Mouse (Mus musculus) embryonic facial prominence, embryonic 13.5 days (tissue): ENCODE data around the gene Bbs5. TPM values are rescaled to one million over a fixed set of nuclear protein-coding genes. Genes with fewer than 3 reads are reported as not detected.

Experiments
- ATAC-seq: fragments of 200-750 bp; cut with Nextera tagmentation; 2 replicates; pipeline ENCODE4 v1.8.0; 2017; ENCODE audit warnings: low read depth; ENCODE audit not compliant: insufficient number of reproducible peaks, insufficient read depth, low FRiP score, low TSS enrichment
- H3K27ac ChIP-seq: fragments of 300-500 bp; sonication (generic); 2 replicates; pipeline ENCODE4 v1.5.1; 2015; ENCODE audit warnings: moderate library complexity, mild to moderate bottlenecking, inconsistent platforms
- H3K27me3 ChIP-seq: fragments of 300-500 bp; sonication (generic); 2 replicates; pipeline ENCODE4 v1.6.1; 2015; ENCODE audit warnings: mild to moderate bottlenecking, inconsistent platforms
- H3K36me3 ChIP-seq: fragments of 300-500 bp; sonication (generic); 2 replicates; pipeline ENCODE4 v1.6.1; 2015; ENCODE audit warnings: mild to moderate bottlenecking, inconsistent platforms
- H3K4me1 ChIP-seq: fragments of 300-500 bp; sonication (generic); 2 replicates; pipeline ENCODE4 v1.6.1; 2015; ENCODE audit warnings: inconsistent platforms
- H3K4me2 ChIP-seq: fragments of 300-500 bp; sonication (generic); 2 replicates; pipeline ENCODE4 v1.6.1; 2015; ENCODE audit warnings: moderate library complexity, mild to moderate bottlenecking, inconsistent platforms
- H3K4me3 ChIP-seq: fragments of 300-500 bp; sonication (generic); 2 replicates; pipeline ENCODE4 v1.5.1; 2015; ENCODE audit warnings: mild to moderate bottlenecking, inconsistent platforms
- H3K9ac ChIP-seq: fragments of 300-500 bp; sonication (generic); 2 replicates; pipeline ENCODE4 v1.6.1; 2015; ENCODE audit warnings: mild to moderate bottlenecking, inconsistent platforms
- H3K9me3 ChIP-seq: fragments of 300-500 bp; sonication (generic); 2 replicates; pipeline ENCODE4 v1.6.1; 2016; ENCODE audit warnings: inconsistent platforms
- WGBS: fragments of 180-500 bp; shearing (Covaris S2); methylation state at CpG from one replicate; pipeline ENCODE4 v1.1.7; 2015; ENCODE audit warnings: mixed read lengths; 5-methylcytosine and 5-hydroxymethylcytosine counted together
- polyA plus RNA-seq: library from polyadenylated mRNA; unstranded; fragments of >200 nt; fragmentation: Nextera tagmentation; extraction: Ambion mirVana; gene quantifications from 2 replicates; pipeline ENCODE4 v1.2.1, GENCODE M21; 2015

Bbs5 gene
- polyA plus RNA-seq, 1 experiment from 2014 or later, result 23.9 TPM

DNA sequence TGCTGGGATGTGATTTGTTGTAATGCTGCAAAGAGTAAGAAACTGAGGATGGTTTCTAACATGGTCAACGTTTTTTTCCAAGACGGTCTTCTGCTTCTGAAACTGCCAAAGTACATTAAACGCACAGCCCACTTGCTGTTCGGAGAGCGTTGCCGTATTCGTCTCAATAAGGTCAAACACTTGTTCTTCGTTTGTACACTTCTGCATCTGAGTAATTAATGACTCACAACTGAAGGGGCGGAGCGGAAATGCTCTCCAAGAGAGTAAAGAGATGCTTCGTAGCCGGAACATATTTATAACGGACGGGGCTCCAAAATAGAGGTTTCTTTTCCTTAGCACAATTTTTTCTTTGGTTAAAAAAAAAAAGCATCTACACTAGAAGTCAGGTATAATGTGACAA, 65.2 kb downstream of the Bbs5 start:
- Histone ChIP-seq H3K4me2 (peak overlapping the region; percentile 77), H3K36me3 (peaks cover 3% of the 10 kb centered on the region; the same call in 1 of the 2 replicates), H3K4me1 (0 out of 2 replicates have a peak, but pooled peaks cover 3% of the 10 kb centered on the region), H3K9ac (no peak overlapping the region), H3K9me3 (no peaks in the 10 kb centered on the region), H3K27ac (no peak overlapping the region), H3K4me3 (no peak overlapping the region), H3K27me3 (0 out of 2 replicates have a peak, but pooled peaks cover 6% of the 10 kb centered on the region)
- no peak for ATAC-seq
- WGBS, result 89% methylated on average over 14 of the region's 14 CpGs

DNA sequence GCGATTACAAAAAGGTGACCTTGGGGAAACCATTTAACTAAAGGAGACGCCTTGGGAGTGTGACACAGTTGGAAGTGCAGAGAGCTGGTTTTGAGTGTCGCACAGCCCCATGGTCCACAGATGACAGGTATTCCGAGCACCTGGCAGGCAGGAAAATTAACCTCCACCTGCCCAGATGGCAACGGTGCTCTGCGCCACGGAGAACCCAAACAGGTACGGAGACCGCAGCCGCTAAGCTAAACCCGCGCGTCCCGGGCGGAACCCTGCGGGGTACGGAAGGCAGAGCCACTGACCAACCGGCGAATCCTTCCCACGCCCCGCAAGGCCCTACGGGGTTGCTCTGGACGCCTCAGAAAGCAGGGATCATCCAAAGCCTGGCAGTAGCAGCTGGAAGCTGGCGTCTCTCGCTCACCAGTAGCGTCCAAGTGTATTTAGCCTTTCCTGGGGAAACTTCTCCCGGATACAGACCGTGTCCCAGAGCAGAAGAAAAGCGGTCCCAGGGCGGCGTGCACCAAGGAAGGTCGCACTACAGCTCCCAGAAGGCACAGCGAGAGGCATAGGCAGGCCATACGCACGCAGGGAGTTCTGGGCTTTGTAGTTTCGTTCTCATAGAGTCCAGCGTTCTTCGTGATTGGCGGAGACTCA, 66.1 kb downstream of the Bbs5 start, which contains the start of gene Fastkd1:
Gene Fastkd1, minus strand, starts transcription at position 536 of the 645 bp plus-strand sequence.
- Histone ChIP-seq H3K9ac (peak within 1 kb of the TSS; percentile 82), H3K9me3 (no peaks in the 10 kb centered on the region), H3K4me2 (peak within 1 kb of the TSS; percentile 77), H3K27me3 (0 out of 2 replicates have a peak, but pooled peaks cover 6% of the 10 kb centered on the region), H3K4me1 (0 out of 2 replicates have a peak, but pooled peaks cover 3% of the 10 kb centered on the region), H3K4me3 (peak within 1 kb of the TSS; percentile 91), H3K27ac (0 out of 2 replicates have a peak within 1 kb of the TSS, but pooled peaks have one; percentile 55), H3K36me3 (no peaks in the 10 kb centered on the region)
- peak; percentile 94 for ATAC-seq
- WGBS, result under 1% methylated on average over 39 of the region's 39 CpGs

DNA sequence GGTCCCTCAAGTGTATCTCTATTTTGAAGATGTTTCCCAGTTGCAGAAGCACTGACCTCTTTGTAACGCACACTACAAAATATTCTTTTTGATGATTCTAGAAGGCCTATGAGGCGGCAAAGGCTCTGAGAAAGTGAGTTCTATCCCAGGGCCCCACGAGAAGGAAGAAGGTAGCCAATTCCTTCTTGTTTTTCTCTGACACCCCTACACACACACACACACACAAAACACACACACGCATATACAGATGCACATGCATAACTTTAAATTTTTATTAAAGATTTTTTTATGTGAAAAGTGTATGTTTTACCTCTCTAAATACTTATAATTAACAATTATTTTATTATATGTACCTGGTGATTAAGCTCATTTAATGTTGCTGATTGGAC, 66.6 kb downstream of the Bbs5 start:
- Histone ChIP-seq H3K4me2 (peak overlapping the region; percentile 77), H3K9ac (no peak overlapping the region), H3K27me3 (0 out of 2 replicates have a peak, but pooled peaks cover 6% of the 10 kb centered on the region), H3K4me3 (peak overlapping the region; percentile 91), H3K4me1 (0 out of 2 replicates have a peak, but pooled peaks cover 3% of the 10 kb centered on the region), H3K36me3 (no peaks in the 10 kb centered on the region), H3K9me3 (no peaks in the 10 kb centered on the region), H3K27ac (no peak overlapping the region)
- 35% methylated on average over 4 of the region's 4 CpGs for WGBS
- ATAC-seq, result no peak

DNA sequence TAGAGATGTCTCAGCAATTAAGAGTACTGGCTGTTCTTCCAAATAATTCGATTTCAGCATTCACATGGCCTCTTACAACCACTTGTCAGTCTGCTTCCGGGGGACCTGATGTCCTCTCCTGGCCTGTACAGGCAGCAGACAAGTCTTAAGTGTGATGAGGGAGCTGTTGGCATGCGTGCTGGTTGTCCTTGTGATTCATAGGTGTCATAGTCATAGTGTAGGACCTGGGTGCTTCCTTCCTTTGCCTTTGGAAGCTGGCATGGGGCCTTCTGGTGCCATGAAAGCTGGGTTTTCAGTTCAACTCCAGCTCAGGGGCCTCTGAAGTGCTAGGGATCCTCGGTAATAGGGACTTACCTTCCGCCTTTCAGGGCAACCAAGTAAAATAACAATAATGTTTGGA, 67.2 kb downstream of the Bbs5 start:
- 77% methylated on average over 5 of the region's 5 CpGs for WGBS
- Histone ChIP-seq H3K4me1 (0 out of 2 replicates have a peak, but pooled peaks cover 3% of the 10 kb centered on the region), H3K27ac (no peak overlapping the region), H3K4me2 (no peak overlapping the region), H3K9ac (no peak overlapping the region), H3K9me3 (no peaks in the 10 kb centered on the region), H3K36me3 (no peaks in the 10 kb centered on the region), H3K27me3 (0 out of 2 replicates have a peak, but pooled peaks cover 6% of the 10 kb centered on the region), H3K4me3 (no peak overlapping the region)
- ATAC-seq, result no peak

DNA sequence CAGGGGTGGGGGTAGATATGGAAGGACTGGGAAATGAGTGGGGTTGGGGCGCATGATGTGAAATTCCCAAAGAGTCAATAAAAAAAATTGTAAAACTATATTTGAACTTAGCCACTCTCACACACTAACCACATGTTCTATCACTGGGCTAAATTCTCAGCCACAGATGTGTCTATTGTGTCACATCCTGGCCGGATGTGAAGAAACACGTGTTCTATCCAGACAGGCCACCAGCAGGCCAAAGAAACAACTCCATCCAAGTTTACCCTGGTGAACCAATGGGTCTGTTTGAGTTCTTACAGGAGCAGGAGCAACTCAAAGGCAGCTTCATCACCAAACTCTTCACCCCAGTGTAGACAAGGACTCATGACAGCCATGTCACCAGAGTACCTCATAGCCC, 69.5 kb downstream of the Bbs5 start:
- Histone ChIP-seq H3K36me3 (no peaks in the 10 kb centered on the region), H3K4me3 (no peak overlapping the region), H3K4me1 (0 out of 2 replicates have a peak, but pooled peaks cover 3% of the 10 kb centered on the region), H3K27ac (no peak overlapping the region), H3K4me2 (no peak overlapping the region), H3K27me3 (peaks cover 11% of the 10 kb centered on the region; the same call in 1 of the 2 replicates), H3K9ac (no peak overlapping the region), H3K9me3 (no peaks in the 10 kb centered on the region)
- no peak for ATAC-seq
- 77% methylated on average over 3 of the region's 3 CpGs for WGBS

Other genes starting within 250 kb of the Bbs5 start
- 0.34 and 0.40 TPM in 2 replicates for gene Lrp2, start 61.1 kb upstream of the Bbs5 start, polyA plus RNA-seq
- gene Klhl41, start 22.9 kb downstream of the Bbs5 start, polyA plus RNA-seq, result 2.4 and 3.2 TPM in 2 replicates
- gene Fastkd1, start 66.3 kb downstream of the Bbs5 start, polyA plus RNA-seq, result 11.2 and 12.6 TPM in 2 replicates
- 179 and 195 TPM in 2 replicates for gene Ppig, start 75.4 kb downstream of the Bbs5 start, polyA plus RNA-seq
- 3.3 and 3.6 TPM in 2 replicates for gene Ccdc173, start 142.4 kb downstream of the Bbs5 start, polyA plus RNA-seq
- gene Phospho2, start 142.5 kb downstream of the Bbs5 start, polyA plus RNA-seq, result 25.4 and 25.6 TPM in 2 replicates
- gene Klhl23, start 174.8 kb downstream of the Bbs5 start, polyA plus RNA-seq, result 27.3 and 31.4 TPM in 2 replicates
- gene Ssb, start 214.4 kb downstream of the Bbs5 start, polyA plus RNA-seq, result 396 and 412 TPM in 2 replicates
- 41.1 and 45.6 TPM in 2 replicates for gene Mettl5, start 238.4 kb downstream of the Bbs5 start, polyA plus RNA-seq